Mouse (Mus musculus): ENCODE measurements around the gene Gm10778.

- TF ChIP-seq CTCF (IDR thresholded peaks at IDR 0.05; ENCODE audit: control insufficient read depth, insufficient read depth, insufficient replicate concordance, low read depth, low read length) (no peak), POLR2A (IDR thresholded peaks at IDR 0.05; ENCODE audit: control insufficient read depth, low read depth, low read length) (no peak)
These were observed 6.0 kb upstream of the Gm10778 start for GRCm38 (mm10) chr10:81642648-81643448.

Data from testis, adult 2 months (tissue).